13 mouse cellular contexts compared by ENCODE assay signal in the genomic region with DNA sequence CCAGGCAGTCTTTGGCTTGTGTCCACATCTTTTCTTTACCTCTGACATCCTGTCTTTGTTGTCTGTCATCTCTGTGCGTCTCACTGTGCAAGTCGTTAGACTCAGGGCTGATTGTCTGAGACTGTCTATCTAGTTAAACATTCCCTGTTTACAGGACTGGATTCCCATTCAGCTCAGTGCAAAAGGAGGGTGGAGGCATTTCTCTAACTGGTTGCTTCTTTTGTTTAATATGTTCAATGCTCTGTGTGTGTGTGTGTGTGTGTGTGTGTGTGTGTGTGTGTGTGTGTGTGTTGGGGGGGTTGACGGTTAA. TPM values are rescaled to one million over a fixed set of nuclear protein-coding genes. Genes with fewer than 3 reads are reported as not detected.
DNase-seq lines count a peak whose midpoint lies in the region; ATAC-seq and TF ChIP-seq lines count a peak whose summit lies in the region.
"Had no signal": no experiment of that assay in that cellular context is flagged by ENCODE, and none has a peak within 500 bp of the region (broad histone marks: within the 10 kb centered on the region; RNA-seq: fewer than 3 reads in every experiment).

No protein-coding gene starts in this region.

- no peaks in the 10 kb centered on the region for H3K9me3 ChIP-seq in hindbrain, postnatal 0 days (ENCODE audit: low read length)
- H3K9me3 ChIP-seq in hindbrain, embryonic 16.5 days (ENCODE audit: control insufficient read depth, low read length): no peaks in the 10 kb centered on the region
- no peaks in the 10 kb centered on the region for H3K9me3 ChIP-seq in forebrain, embryonic 15.5 days
- H3K9me3 ChIP-seq in stomach, embryonic 15.5 days: no peaks in the 10 kb centered on the region

- H3K9ac ChIP-seq in hindbrain, postnatal 0 days (replicated peaks; ENCODE audit: low read length): no peak overlapping the region
- no peak overlapping the region for H3K9ac ChIP-seq in hindbrain, embryonic 16.5 days (ENCODE audit: low read depth, low read length)
- no peak overlapping the region for H3K9ac ChIP-seq in forebrain, embryonic 15.5 days (replicated peaks)
- H3K9ac ChIP-seq in stomach, embryonic 15.5 days: no peak overlapping the region

- H3K4me3 ChIP-seq in hindbrain, postnatal 0 days (ENCODE audit: low read length): no peak overlapping the region
- no peak overlapping the region for H3K4me3 ChIP-seq in hindbrain, embryonic 16.5 days (ENCODE audit: low read length)
- H3K4me3 ChIP-seq in forebrain, embryonic 15.5 days: no peak overlapping the region
- H3K4me3 ChIP-seq in stomach, embryonic 15.5 days (replicated peaks): no peak overlapping the region
- H3K4me3 ChIP-seq: erythroblast, embryonic 14.5 days had no signal

- H3K4me1 ChIP-seq in hindbrain, postnatal 0 days (ENCODE audit: insufficient read depth, low read length): no peaks in the 10 kb centered on the region; the same call in 1 of the 2 replicates
- no peaks in the 10 kb centered on the region for H3K4me1 ChIP-seq in hindbrain, embryonic 16.5 days (ENCODE audit: control insufficient read depth, insufficient read depth, low read depth, low read length)
- H3K4me1 ChIP-seq in forebrain, embryonic 15.5 days: peaks cover 15% of the 10 kb centered on the region; the same call in 1 of the 2 replicates
- peaks cover 7% of the 10 kb centered on the region for H3K4me1 ChIP-seq in stomach, embryonic 15.5 days

- peak; percentile 55; the same call in 1 of the 2 replicates for ATAC-seq in hindbrain, postnatal 0 days
- no peak; the same call in 1 of the 2 replicates for ATAC-seq in hindbrain, embryonic 16.5 days
- no peak; the same call in 1 of the 2 replicates for ATAC-seq in forebrain, embryonic 15.5 days (replicated peaks)
- ATAC-seq in stomach, embryonic 15.5 days (ENCODE audit: insufficient read depth, low FRiP score, low read depth): no peak

- no peaks in the 10 kb centered on the region for H3K36me3 ChIP-seq in hindbrain, postnatal 0 days (ENCODE audit: insufficient read depth, low read length)
- H3K36me3 ChIP-seq in hindbrain, embryonic 16.5 days (ENCODE audit: control insufficient read depth, insufficient read depth, low read length): no peaks in the 10 kb centered on the region
- no peaks in the 10 kb centered on the region for H3K36me3 ChIP-seq in forebrain, embryonic 15.5 days
- H3K36me3 ChIP-seq in stomach, embryonic 15.5 days: no peaks in the 10 kb centered on the region

- H3K27ac ChIP-seq in hindbrain, postnatal 0 days: no peak overlapping the region
- no peak overlapping the region for H3K27ac ChIP-seq in hindbrain, embryonic 16.5 days (ENCODE audit: low read depth, low read length)
- 0 out of 2 replicates have a peak overlapping the region, but pooled peaks have one; percentile 11 for H3K27ac ChIP-seq in forebrain, embryonic 15.5 days (replicated peaks)
- peak overlapping the region; percentile 65 for H3K27ac ChIP-seq in stomach, embryonic 15.5 days

- no peaks in the 10 kb centered on the region for H3K27me3 ChIP-seq in hindbrain, postnatal 0 days (ENCODE audit: insufficient read depth, low read length)
- no peaks in the 10 kb centered on the region for H3K27me3 ChIP-seq in hindbrain, embryonic 16.5 days (replicated peaks; ENCODE audit: control insufficient read depth, insufficient read depth, low read length)
- H3K27me3 ChIP-seq in forebrain, embryonic 15.5 days: no peaks in the 10 kb centered on the region
- H3K27me3 ChIP-seq in stomach, embryonic 15.5 days (replicated peaks): no peaks in the 10 kb centered on the region

- H3K4me2 ChIP-seq in hindbrain, postnatal 0 days (ENCODE audit: low read depth, low read length): no peak overlapping the region
- H3K4me2 ChIP-seq in hindbrain, embryonic 16.5 days (ENCODE audit: low read length): no peak overlapping the region
- H3K4me2 ChIP-seq in forebrain, embryonic 15.5 days (replicated peaks): no peak overlapping the region
- no peak overlapping the region for H3K4me2 ChIP-seq in stomach, embryonic 15.5 days
- H3K4me2 ChIP-seq: liver, embryonic 11.5 days had no signal

- WGBS in hindbrain, postnatal 0 days: 33% methylated on average over 3 of the region's 3 CpGs
- 26% methylated on average over 3 of the region's 3 CpGs for WGBS in hindbrain, embryonic 16.5 days
- WGBS in forebrain, embryonic 15.5 days: 26% methylated on average over 3 of the region's 3 CpGs
- WGBS in stomach, embryonic 15.5 days: 35% methylated on average over 3 of the region's 3 CpGs

- DNase-seq in hindbrain, postnatal 0 days (ENCODE audit: low spot score): no peak
- peak; percentile 29 for DNase-seq in lung, postnatal 10 days
- no peak for DNase-seq in lung, postnatal 4 days
- no peak for DNase-seq in cerebellum, adult 9-11 months
- no peak for DNase-seq in embryo, embryonic 11 days
- DNase-seq: cerebellum, adult 9-10 months; heart, postnatal 14 days had no signal

- TF ChIP-seq CTCF in hindbrain, postnatal 0 days (IDR thresholded peaks at IDR 0.05; ENCODE audit: low read depth): no peak

RNA-seq across cellular contexts. Expression of a gene that starts 23.0 kb away (rescaled TPM):
- 2.3 and 2.8 TPM in 2 replicates for total RNA-seq in hindbrain, postnatal 0 days (2014; rRNA removed)
- 0.68 and 0.90 TPM in 2 replicates for polyA plus RNA-seq in hindbrain, postnatal 0 days (2015; fragmentation: Nextera tagmentation; extraction: Ambion mirVana)
- polyA plus RNA-seq in hindbrain, embryonic 16.5 days (2015; fragmentation: Nextera tagmentation; extraction: Ambion mirVana): 0.59 and 0.61 TPM in 2 replicates
- polyA plus RNA-seq in forebrain, embryonic 15.5 days (2015; fragmentation: Nextera tagmentation; extraction: Ambion mirVana): 0.22 and 0.45 TPM in 2 replicates
- polyA plus RNA-seq in stomach, embryonic 15.5 days (2015; fragmentation: Nextera tagmentation; extraction: Ambion mirVana): 2.3 and 2.4 TPM in 2 replicates
- total RNA-seq: megakaryocyte, adult 5-6 weeks had no signal
- polyA plus RNA-seq: erythroblast, embryonic 14.5 days had no signal

Comparison
In these comparisons a context has a peak if more than half of its experiments do, and no peak if none do; other contexts are left out.
1. H3K27ac ChIP-seq: peak in forebrain, embryonic 15.5 days (single experiment) and stomach, embryonic 15.5 days (single experiment); none in hindbrain, postnatal 0 days (single experiment) and hindbrain, embryonic 16.5 days (single experiment).